Mouse (Mus musculus): ENCODE measurements at regions not wholly inside any gene's neighbourhood (a gene's known extent, or its start where the extent isn't known, plus 50 kb on each side); places are given as distances from the start of the nearest gene placed in this dataset.

DNA sequence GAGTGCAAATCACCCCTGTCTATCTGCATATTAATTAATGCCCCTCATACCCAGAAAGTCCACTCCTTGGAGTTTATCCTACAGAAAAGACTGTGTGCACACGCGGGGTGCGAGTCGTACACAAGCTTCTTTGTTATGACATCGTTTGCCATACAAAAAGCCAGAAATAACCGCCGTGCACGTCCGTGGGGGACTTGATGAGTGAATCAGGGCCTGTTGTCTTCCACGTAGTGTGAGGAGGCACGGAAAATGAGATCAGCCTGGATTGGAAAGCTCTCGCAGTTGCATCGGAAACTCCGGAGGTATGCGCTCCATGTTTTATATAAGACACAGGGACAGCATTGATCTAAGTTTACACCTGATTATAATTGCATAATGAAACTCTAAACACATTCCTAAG is 120.3 kb downstream of the Etnk1 start:
- no peaks in the 10 kb centered on the region for H3K36me3 ChIP-seq
- H3K27ac ChIP-seq = no peak overlapping the region
- 68% methylated on average over 15 of the region's 15 CpGs for WGBS
- no peak overlapping the region for H3K9ac ChIP-seq
- H3K9me3 ChIP-seq = no peaks in the 10 kb centered on the region
- H3K4me1 ChIP-seq (replicated peaks) = no peaks in the 10 kb centered on the region
- no peak overlapping the region for H3K4me2 ChIP-seq
- no peak overlapping the region for H3K4me3 ChIP-seq
- no peak for ATAC-seq (ENCODE audit: low FRiP score)
- H3K27me3 ChIP-seq = no peaks in the 10 kb centered on the region

DNA sequence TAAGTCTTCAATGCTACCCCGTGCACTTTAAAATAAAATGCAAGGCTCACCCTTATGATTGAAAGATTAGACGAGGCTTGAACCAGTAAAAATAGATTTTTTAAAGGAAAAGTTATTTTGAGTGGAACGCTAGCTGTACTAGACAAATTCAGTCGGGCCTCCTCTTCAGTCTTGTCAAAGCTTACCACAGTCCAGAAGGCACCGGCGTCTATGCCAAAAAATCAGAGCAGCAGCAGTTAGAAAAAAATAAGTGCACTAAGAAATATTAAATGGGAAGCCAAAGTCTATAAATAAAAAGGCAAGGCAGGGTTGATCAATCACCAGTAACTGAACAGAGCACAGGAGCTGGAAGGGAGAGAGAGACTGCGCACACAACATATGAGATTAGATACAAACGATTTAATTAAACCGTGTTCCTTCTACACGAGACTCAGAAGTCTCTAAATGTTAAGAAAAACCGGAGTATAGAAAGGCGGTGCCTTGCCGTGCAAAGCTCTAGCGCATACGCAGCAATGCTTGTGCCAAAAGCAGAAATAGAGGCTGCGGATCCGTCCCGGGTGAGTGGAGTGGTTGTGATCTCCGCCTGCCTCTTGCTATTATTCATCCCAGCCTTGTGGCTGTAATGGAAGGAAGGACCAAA is 121.6 kb downstream of the Etnk1 start:
- H3K4me1 ChIP-seq (replicated peaks) = no peaks in the 10 kb centered on the region
- no peaks in the 10 kb centered on the region for H3K27me3 ChIP-seq
- no peaks in the 10 kb centered on the region for H3K9me3 ChIP-seq
- H3K36me3 ChIP-seq = no peaks in the 10 kb centered on the region
- no peak overlapping the region for H3K9ac ChIP-seq
- 73% methylated on average over 19 of the region's 19 CpGs for WGBS
- H3K27ac ChIP-seq = no peak overlapping the region
- H3K4me3 ChIP-seq = no peak overlapping the region
- H3K4me2 ChIP-seq = no peak overlapping the region
- ATAC-seq (ENCODE audit: low FRiP score) = no peak

DNA sequence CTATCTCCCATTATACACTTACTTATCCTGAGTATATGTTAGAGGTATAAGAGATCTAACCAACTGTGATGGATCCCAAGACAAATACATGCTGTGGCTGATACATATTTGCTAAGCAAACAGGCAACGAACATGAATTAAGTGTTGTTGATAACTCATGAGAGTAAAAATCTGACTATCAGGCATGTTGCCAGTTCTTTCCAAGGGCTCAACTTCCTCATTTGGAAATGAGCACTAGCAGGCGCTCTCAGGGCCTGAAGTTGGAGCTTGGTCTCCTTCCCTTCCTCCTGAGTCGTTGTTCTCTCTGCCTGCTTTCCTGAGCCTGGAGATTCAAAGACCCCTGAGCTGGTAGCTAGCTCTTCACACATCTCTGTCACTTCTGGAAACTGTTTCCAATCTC is 126.6 kb downstream of the Etnk1 start:
- no peaks in the 10 kb centered on the region for H3K9me3 ChIP-seq
- no peak for ATAC-seq (ENCODE audit: low FRiP score)
- WGBS = 94% methylated on average over 3 of the region's 3 CpGs
- H3K9ac ChIP-seq = no peak overlapping the region
- no peaks in the 10 kb centered on the region for H3K27me3 ChIP-seq
- no peak overlapping the region for H3K4me2 ChIP-seq
- H3K27ac ChIP-seq = no peak overlapping the region
- no peak overlapping the region for H3K4me3 ChIP-seq
- no peaks in the 10 kb centered on the region for H3K4me1 ChIP-seq (replicated peaks)
- H3K36me3 ChIP-seq = no peaks in the 10 kb centered on the region

DNA sequence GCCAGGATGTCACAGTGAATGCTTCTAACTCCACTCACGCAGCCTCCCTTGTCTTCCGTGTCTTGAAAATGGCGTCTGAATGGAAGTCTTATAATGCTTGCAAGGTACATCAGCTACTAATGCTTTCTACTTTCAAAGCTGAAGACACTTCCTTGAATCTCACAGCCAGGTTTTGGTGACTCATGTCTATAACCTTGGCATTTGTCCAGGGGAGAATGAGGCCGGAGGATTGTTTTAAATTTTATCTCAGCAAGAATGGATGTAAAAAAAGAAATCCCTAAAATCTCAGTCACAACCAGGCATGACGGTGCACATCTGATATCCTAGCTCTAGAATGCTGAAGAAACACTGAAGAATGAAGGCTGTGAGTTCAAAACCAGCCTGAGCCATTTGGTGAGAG is 131.4 kb downstream of the Etnk1 start:
- 90% methylated on average over 5 of the region's 5 CpGs for WGBS
- ATAC-seq (ENCODE audit: low FRiP score) = no peak
- Histone ChIP-seq H3K4me1 (replicated peaks) (no peaks in the 10 kb centered on the region), H3K4me2 (no peak overlapping the region), H3K27ac (no peak overlapping the region), H3K4me3 (no peak overlapping the region), H3K9ac (no peak overlapping the region), H3K36me3 (no peaks in the 10 kb centered on the region), H3K27me3 (no peaks in the 10 kb centered on the region), H3K9me3 (no peaks in the 10 kb centered on the region)

DNA sequence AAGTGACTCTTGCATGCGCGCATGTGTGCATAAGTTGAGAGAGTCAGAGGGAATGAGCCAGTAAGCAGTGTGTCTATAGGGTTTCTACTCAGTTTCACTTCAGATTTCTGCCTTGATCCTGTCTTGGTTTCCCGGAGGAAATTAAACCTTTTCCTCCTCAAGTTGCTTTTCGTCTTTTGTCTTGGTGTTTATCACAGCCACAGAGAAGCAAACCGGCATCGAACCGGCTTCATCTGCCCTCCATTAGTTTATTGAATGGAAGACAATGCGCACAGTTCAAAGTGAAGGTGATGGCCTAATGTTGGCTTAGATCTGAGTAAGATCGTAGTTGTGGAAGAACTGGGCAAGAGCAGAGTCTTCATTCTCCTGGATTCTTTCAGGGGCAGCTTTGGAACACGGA is 134.4 kb downstream of the Etnk1 start:
- WGBS = 96% methylated on average over 10 of the region's 10 CpGs
- Histone ChIP-seq H3K27me3 (no peaks in the 10 kb centered on the region), H3K4me1 (replicated peaks) (no peaks in the 10 kb centered on the region), H3K9ac (no peak overlapping the region), H3K4me3 (no peak overlapping the region), H3K27ac (no peak overlapping the region), H3K9me3 (no peaks in the 10 kb centered on the region), H3K36me3 (no peaks in the 10 kb centered on the region), H3K4me2 (no peak overlapping the region)
- ATAC-seq (ENCODE audit: low FRiP score) = no peak

DNA sequence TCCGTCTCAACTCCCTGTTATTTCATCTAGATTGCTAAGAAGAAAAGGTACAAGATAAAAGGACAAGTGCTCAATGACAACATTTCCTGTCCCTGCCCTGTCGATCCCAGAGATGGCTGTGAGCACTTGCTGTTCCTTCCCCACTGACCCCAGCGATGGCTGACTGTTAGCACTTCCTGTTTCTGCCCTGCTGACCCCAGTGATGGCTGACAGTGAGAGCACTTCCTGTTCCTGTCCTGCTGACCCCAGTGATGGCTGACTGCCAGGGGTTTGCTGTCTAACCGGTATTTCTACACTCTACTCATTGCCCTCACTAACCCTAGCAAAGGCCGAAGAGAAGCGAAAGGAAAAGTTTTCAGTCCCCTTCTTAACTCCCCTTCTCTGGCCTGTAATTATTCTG is 140.3 kb downstream of the Etnk1 start:
- no peak for ATAC-seq (ENCODE audit: low FRiP score)
- Histone ChIP-seq H3K4me3 (no peak overlapping the region), H3K4me2 (no peak overlapping the region), H3K27ac (no peak overlapping the region), H3K36me3 (no peaks in the 10 kb centered on the region), H3K4me1 (replicated peaks) (no peaks in the 10 kb centered on the region), H3K9me3 (no peaks in the 10 kb centered on the region), H3K9ac (no peak overlapping the region), H3K27me3 (no peaks in the 10 kb centered on the region)
- WGBS = 79% methylated on average over 6 of the region's 6 CpGs

DNA sequence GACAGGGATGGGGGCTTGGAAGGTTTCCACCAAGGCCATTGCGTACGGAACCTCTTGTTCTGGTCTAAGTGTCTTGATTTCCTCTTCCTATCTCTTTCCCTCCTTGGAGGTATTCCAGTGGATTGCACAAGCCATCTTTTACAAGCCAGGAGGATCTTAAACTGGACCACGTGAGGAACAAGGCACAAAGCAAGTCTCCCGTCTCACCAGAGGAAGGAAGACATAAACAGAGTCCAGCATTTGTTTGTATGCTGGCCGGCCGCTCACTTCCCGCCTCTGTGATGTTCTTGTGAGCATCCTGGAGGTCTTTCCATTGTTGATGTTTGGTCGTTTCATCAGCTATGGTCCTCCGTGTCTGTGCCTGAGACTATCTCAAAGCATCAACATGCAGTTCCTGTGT is 148.8 kb downstream of the Etnk1 start:
- WGBS = 88% methylated on average over 9 of the region's 9 CpGs
- Histone ChIP-seq H3K9me3 (no peaks in the 10 kb centered on the region), H3K27ac (no peak overlapping the region), H3K9ac (no peak overlapping the region), H3K4me3 (no peak overlapping the region), H3K4me2 (no peak overlapping the region), H3K27me3 (no peaks in the 10 kb centered on the region), H3K36me3 (no peaks in the 10 kb centered on the region), H3K4me1 (replicated peaks) (0 out of 2 replicates have a peak, but pooled peaks cover under 1% of the 10 kb centered on the region)
- ATAC-seq (ENCODE audit: low FRiP score) = no peak

DNA sequence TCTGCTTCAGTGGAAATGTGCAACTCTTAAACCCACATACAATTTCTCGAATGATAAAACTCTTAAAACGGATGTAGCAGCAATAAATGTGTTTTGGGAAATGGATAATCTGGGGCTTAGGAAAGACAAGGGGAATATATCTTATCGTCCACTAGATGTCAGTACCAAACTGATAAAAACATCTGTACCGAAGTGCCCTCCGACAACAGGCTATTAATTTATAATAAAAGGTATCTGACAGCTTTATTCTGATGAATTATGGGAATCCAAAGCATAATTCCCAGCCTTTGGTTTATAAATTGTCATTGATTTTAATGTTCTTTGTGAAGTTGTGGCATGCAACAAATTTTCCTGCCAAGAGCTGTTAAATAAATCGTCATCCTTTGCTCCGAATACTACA is 153.4 kb downstream of the Etnk1 start:
- H3K27ac ChIP-seq = no peak overlapping the region
- H3K4me1 ChIP-seq (replicated peaks) = peaks cover 9% of the 10 kb centered on the region
- no peak overlapping the region for H3K9ac ChIP-seq
- 43% methylated on average over 7 of the region's 7 CpGs for WGBS
- 0 out of 2 replicates have a peak, but pooled peaks cover 14% of the 10 kb centered on the region for H3K27me3 ChIP-seq
- no peak overlapping the region for H3K4me3 ChIP-seq
- H3K36me3 ChIP-seq = no peaks in the 10 kb centered on the region
- ATAC-seq (ENCODE audit: low FRiP score) = no peak
- no peaks in the 10 kb centered on the region for H3K9me3 ChIP-seq
- no peak overlapping the region for H3K4me2 ChIP-seq

DNA sequence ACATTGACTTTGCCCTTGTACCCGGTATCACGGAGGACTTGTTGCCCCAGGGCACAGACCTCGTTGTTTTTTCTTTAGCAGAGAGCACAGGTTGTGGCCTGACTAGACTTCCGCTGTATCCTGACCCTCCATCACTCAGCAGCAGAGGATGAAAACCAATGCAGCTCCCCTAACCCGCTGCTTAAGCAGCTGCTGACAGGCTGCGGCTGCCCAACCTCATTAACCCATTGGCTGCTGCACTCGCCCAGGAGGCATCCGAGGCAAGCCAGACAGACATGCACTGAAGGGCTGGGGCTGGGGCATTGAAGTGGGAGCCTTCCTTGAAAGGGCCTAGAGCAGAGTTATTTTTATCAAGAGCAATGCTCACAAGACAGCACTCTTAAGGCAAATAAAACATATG is 157.6 kb downstream of the Etnk1 start:
- WGBS = 10% methylated on average over 8 of the region's 8 CpGs
- Histone ChIP-seq H3K4me2 (peak overlapping the region; percentile 5; the same call in 1 of the 2 replicates), H3K27ac (no peak overlapping the region), H3K9ac (no peak overlapping the region), H3K9me3 (no peaks in the 10 kb centered on the region), H3K4me3 (no peak overlapping the region), H3K4me1 (replicated peaks) (peaks cover 9% of the 10 kb centered on the region), H3K27me3 (0 out of 2 replicates have a peak, but pooled peaks cover 14% of the 10 kb centered on the region), H3K36me3 (no peaks in the 10 kb centered on the region)
- ATAC-seq (ENCODE audit: low FRiP score) = no peak

DNA sequence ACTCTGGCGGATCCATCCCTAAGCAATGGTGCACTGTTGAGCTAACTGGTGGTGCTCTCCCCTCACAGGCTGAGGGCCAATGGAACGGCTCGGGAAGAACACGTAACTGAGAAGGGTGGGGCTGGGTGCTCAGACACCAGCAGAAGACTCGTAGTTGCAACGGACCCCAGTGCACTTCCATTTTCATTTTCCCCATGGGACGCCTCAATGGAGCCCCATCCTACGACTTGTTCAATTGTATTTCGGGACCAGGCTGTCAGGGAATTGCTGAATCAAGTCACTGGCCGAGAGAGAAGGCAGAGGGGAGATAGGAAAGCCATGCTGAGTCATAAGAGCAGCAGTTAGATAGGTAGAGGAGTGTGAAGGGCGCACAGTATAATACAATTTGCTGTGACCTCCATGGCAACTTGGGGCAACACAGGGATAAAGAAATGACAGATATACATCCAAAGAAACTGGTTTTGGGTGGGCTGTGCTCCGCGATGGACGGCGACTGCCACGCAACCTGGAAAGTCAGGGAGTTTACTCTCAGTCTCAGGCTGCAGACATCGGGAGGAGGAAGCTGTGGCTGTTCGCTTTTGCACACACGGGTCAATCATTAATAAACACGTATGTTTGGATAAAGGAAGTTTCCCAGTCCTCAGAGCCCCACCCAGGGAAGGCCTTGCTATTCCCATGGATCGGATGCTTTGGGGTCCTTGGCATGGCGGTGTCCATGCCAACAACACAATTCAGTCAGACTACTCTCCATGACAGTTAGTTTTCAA is 160.1 kb downstream of the Etnk1 start:
- Histone ChIP-seq H3K4me1 (replicated peaks) (peaks cover 5% of the 10 kb centered on the region), H3K27ac (no peak overlapping the region), H3K27me3 (0 out of 2 replicates have a peak, but pooled peaks cover 8% of the 10 kb centered on the region), H3K36me3 (no peaks in the 10 kb centered on the region), H3K4me2 (peak overlapping the region; percentile 21; the same call in 1 of the 2 replicates), H3K9ac (no peak overlapping the region), H3K4me3 (no peak overlapping the region), H3K9me3 (no peaks in the 10 kb centered on the region)
- WGBS = 84% methylated on average over 22 of the region's 22 CpGs
- no peak for ATAC-seq (ENCODE audit: low FRiP score)

DNA sequence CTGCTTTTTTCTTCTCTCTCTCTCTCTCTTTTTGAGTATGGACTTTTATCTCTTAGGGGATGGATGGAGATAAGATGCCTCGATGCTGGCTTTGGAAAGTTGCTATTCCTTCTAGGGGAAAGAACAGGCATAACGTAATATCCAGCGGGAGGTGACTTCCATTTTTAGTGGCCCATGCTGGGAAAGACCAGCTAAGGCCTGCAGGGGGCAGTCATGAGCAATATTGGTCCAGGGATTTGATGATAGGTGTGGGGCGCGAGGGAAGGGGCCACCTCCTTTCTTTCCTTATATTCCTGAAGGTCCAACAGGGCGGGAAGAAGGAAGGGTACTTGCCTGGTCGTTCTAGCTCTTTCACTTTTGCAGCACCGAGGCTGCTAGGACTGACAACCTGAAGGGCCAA is 160.8 kb downstream of the Etnk1 start:
- H3K27me3 ChIP-seq = 0 out of 2 replicates have a peak, but pooled peaks cover 5% of the 10 kb centered on the region
- no peak overlapping the region for H3K9ac ChIP-seq
- no peak overlapping the region for H3K27ac ChIP-seq
- H3K4me3 ChIP-seq = no peak overlapping the region
- no peak overlapping the region for H3K4me2 ChIP-seq
- no peaks in the 10 kb centered on the region for H3K36me3 ChIP-seq
- ATAC-seq (ENCODE audit: low FRiP score) = no peak
- WGBS = 87% methylated on average over 8 of the region's 8 CpGs
- H3K4me1 ChIP-seq (replicated peaks) = peaks cover 5% of the 10 kb centered on the region
- no peaks in the 10 kb centered on the region for H3K9me3 ChIP-seq

DNA sequence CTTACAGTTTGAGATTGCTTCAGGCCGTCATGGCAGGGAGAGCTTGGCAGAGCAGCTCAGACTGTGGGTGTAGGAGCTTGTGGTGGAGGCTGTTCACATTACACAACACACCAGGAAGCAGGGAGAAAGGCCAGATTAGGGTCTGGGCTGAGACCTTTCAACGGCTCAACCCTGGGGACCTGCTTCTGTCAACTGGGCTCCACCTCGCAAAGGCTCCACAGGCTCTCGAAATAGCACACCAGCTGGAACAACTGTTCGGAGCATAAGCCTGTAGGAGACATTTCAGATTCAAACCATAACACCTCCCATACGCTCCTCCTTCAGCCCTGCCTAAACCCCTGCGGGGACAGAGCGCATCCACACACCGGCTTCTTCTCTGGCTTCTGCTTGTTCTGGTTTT is 161.2 kb downstream of the Etnk1 start:
- H3K4me2 ChIP-seq = no peak overlapping the region
- H3K9ac ChIP-seq = no peak overlapping the region
- WGBS = 87% methylated on average over 9 of the region's 9 CpGs
- H3K27ac ChIP-seq = no peak overlapping the region
- H3K4me3 ChIP-seq = no peak overlapping the region
- 0 out of 2 replicates have a peak, but pooled peaks cover under 1% of the 10 kb centered on the region for H3K27me3 ChIP-seq
- ATAC-seq (ENCODE audit: low FRiP score) = no peak
- peaks cover 5% of the 10 kb centered on the region for H3K4me1 ChIP-seq (replicated peaks)
- no peaks in the 10 kb centered on the region for H3K36me3 ChIP-seq
- H3K9me3 ChIP-seq = no peaks in the 10 kb centered on the region

DNA sequence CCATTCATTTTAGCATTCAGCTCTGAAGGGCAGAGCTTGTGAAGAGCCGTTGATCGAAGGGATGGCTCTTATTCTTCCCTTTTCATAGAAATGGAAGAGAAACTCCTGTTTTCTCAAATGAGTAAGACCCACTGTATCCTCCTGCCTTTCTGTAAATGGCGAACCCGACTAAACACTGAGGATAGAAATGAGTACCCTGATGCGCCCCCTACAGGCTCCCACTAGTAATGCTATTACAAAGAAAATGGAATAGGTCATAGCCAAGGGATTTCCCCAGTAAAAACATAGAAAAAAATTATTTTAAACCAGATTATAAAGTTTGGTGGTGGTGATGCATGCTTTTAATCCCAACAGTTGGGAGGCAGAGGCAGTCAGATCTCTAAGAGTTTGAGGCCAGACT is 162.1 kb downstream of the Etnk1 start:
- no peak overlapping the region for H3K9ac ChIP-seq
- H3K36me3 ChIP-seq = no peaks in the 10 kb centered on the region
- no peaks in the 10 kb centered on the region for H3K27me3 ChIP-seq
- WGBS = 73% methylated on average over 5 of the region's 5 CpGs
- H3K9me3 ChIP-seq = no peaks in the 10 kb centered on the region
- no peak overlapping the region for H3K27ac ChIP-seq
- no peak for ATAC-seq (ENCODE audit: low FRiP score)
- no peak overlapping the region for H3K4me3 ChIP-seq
- peaks cover 5% of the 10 kb centered on the region for H3K4me1 ChIP-seq (replicated peaks)
- no peak overlapping the region for H3K4me2 ChIP-seq
